Mouse (Mus musculus) macrophage (primary cell): Measurements from ENCODE around the gene Arhgef15. TPM values are rescaled to one million over a fixed set of nuclear protein-coding genes. Genes with fewer than 3 reads are reported as not detected.
A peak's percentile ranks its signal among the peaks of the same experiment; 100 is the strongest.
"Not testable (repeated sequence)": the region's sequence is repeated elsewhere in the genome, so short reads cannot be mapped to it uniquely, and the experiment has no call there.

Experiments used
- H3K27ac ChIP-seq: fragments of 350-480 bp; formaldehyde crosslinking; 2 replicates; pipeline ENCODE4 v1.9.0; 2021
- H3K36me3 ChIP-seq: fragments of 350-480 bp; formaldehyde crosslinking; 2 replicates; pipeline ENCODE4 v1.9.0; 2021; ENCODE audit errors: inconsistent target
- H3K4me3 ChIP-seq: fragments of 350-480 bp; formaldehyde crosslinking; 2 replicates; pipeline ENCODE4 v1.9.0; 2021; ENCODE audit errors: inconsistent target
- H3K79me2 ChIP-seq: fragments of 350-480 bp; formaldehyde crosslinking; 2 replicates; pipeline ENCODE4 v1.9.0; 2021; ENCODE audit errors: inconsistent target
- WGBS: methylation state at CpG from one replicate; pipeline ENCODE4 v1.1.7; 2026; ENCODE audit warnings: inconsistent platforms; ENCODE audit not compliant: missing documents; 5-methylcytosine and 5-hydroxymethylcytosine counted together
- polyA plus RNA-seq: library from polyadenylated mRNA; stranded (reverse); fragments of 250-400 nt; gene quantifications from 3 replicates; pipeline ENCODE4 v1.2.4, GENCODE M21; 2018; ENCODE audit warnings: inconsistent platforms

Arhgef15 gene
- polyA plus RNA-seq, 1 experiment from 2014 or later, result not detected

DNA sequence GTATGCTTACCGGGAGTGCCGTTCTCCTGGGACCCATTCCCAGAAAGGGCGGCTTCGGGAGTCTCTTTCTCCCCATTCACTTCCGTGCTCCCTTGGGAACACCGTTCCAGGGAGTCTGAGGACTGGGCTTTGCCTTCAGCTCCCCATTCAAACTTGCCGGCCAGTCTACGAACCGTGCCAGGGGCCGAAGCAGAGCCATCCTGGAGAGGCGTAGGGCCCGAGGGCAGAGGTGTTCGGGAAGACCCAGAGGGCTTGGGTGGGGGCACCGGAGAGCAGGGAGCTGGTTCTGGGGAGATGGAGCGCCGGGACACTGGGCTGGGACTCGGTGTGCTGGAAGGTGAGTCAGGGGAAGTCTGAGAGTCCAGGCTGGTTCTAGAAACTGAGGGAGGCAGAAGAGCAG lies 2.9 kb downstream of the Arhgef15 start:
- Histone ChIP-seq H3K79me2 (no peaks in the 10 kb centered on the region), H3K27ac (no peak overlapping the region), H3K36me3 (no peaks in the 10 kb centered on the region), H3K4me3 (peak overlapping the region; percentile 9; the same call in 1 of the 2 replicates)
- 14% methylated on average over 17 of the region's 17 CpGs for WGBS

DNA sequence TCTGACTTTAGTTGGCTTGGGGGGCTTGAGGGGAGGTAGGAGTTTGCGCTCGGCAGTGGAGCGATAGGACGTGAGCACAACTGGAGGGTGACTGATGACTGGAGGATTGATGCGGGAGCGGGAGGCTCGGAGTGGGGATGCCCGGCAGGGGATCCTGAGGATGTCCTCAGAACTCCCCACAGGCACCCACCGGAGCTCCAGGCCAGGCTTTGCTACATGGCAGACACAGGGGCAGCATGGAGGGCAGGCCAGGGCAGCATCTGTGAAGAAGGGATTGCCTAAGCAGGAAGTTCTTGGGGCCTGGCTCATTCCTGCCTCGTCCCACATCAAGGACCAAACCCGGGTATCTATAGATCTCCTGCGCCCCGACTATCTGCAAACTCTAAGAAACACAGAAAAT lies 3.4 kb downstream of the Arhgef15 start:
- WGBS, result 72% methylated on average over 13 of the region's 13 CpGs
- Histone ChIP-seq H3K79me2 (no peaks in the 10 kb centered on the region), H3K36me3 (no peaks in the 10 kb centered on the region), H3K4me3 (no peak overlapping the region), H3K27ac (no peak overlapping the region)

DNA sequence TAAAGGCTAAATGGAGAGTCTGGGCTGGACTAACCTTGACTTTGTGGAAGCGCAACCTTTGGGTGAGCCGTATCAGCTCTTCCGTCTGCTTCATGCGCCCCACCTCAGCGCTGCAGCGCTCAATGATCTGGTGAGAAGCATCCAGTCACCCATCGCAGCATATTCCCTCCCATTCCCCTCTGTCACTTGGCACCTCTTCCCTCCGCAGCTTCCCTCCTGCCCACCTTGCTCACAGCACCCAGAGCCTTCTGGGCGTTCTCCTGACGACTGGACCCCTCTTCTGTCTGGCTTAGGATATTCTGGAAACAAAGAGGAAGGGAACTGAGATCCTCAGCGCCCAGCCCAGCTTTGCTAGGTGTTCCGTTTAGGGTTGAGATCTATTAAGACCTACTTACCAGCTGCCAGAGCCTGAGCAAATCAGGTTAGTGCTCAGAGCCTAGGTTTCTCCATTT lies 9.7 kb downstream of the Arhgef15 start:
- no peak overlapping the region for H3K27ac ChIP-seq
- H3K4me3 ChIP-seq, result no peak overlapping the region
- no peaks in the 10 kb centered on the region for H3K79me2 ChIP-seq
- no peaks in the 10 kb centered on the region for H3K36me3 ChIP-seq
- WGBS, result 92% methylated on average over 12 of the region's 12 CpGs

DNA sequence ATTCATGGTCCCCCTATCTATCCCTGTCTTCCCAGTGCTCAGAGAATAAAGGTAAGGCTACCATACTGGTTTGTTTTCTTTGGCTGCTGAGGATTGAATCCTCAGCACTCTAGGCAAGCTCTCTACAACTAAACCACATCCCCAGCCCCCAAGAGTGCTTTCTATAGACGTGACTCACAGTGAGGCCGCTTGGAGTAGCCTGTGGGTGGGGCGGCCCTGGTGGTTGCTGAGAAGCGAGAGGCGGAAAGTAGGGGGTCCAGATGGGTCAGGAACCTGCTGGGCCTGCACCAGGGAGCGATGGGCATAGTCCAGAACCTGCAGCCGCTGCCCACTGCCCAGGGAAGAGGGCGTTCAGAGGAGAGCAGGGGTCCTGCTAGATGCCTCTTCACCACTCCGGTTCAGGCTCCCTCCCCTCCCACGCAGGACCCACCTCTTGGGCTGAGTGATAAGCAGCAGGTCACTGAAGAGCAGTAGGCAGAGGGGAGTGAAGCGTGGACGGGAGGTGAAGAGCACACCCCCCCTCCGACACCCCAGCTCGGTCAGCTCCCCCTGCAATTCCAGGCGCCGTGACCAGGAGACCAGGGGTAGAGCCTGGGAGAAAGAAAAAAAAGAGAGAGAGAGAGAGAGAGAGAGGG lies 10.4 kb downstream of the Arhgef15 start:
- no peaks in the 10 kb centered on the region for H3K36me3 ChIP-seq
- no peak overlapping the region for H3K27ac ChIP-seq
- 88% methylated on average over 6 of the region's 16 CpGs for WGBS
- H3K4me3 ChIP-seq, result no peak overlapping the region
- no peaks in the 10 kb centered on the region for H3K79me2 ChIP-seq

DNA sequence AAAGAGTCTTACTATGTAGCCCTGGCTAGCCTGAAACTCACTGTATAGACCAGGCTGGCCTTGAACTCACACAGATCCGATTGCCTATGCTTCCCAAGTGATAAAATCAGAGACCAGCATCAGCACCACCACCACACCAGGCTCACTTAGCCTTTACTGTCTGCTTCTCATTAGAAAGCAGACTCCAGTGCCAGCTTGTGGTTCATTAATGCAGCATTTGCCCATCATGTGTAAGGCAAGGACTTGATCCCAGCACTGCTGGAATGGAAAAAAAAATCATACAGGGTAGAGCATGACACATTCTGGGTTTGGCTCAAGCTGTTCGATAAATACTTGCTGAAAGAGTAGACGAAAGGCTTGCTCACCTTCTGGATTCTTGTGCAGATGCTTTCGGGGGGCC lies 11.3 kb downstream of the Arhgef15 start:
- Histone ChIP-seq H3K36me3 (no peaks in the 10 kb centered on the region), H3K79me2 (no peaks in the 10 kb centered on the region), H3K27ac (no peak overlapping the region), H3K4me3 (no peak overlapping the region)
- 94% methylated on average over 4 of the region's 4 CpGs for WGBS

DNA sequence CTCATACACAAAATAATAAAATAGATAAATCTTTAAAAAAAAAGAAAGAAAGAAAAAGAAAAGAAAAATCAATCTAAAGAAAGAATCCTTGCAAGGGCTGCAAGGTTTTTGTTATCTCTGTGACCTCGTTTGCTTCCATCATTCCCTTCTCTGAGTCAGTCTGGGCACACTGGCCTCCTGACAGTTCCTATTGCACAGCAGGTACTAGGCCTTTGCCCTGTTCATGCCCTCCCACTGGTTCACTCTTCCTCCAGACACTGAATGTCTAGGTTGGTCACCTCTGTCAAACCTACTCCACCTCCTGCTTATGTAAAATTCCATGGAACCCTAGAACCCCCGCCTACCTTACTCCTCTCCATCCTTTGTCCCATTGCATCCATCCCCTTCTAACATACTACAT lies 12.0 kb downstream of the Arhgef15 start:
- Histone ChIP-seq H3K79me2 (no peaks in the 10 kb centered on the region; the same call in 1 of the 2 replicates), H3K4me3 (no peak overlapping the region), H3K36me3 (no peaks in the 10 kb centered on the region), H3K27ac (no peak overlapping the region)
- WGBS, result 94% methylated on average over 2 of the region's 2 CpGs

DNA sequence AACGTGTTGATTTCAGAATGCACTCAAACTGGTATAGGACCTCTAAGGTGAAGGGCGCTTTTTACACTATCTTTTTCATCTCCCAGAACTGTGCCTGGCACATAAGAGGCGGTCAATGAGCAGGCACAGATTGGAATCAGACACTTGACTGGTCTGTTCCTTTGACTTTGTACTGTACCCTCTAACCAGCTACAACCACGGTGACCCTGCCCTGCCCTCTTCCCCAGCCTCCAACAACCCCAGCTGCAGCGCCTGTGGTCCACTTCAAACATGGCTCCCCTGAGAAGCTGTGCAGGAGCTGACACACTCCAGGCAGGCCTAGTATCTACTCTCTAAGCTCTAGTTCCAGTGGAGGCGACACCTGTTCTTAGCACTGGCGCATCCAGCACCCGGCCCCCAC lies 14.5 kb downstream of the Arhgef15 start:
- Histone ChIP-seq H3K79me2 (no peaks in the 10 kb centered on the region; the same call in 1 of the 2 replicates), H3K36me3 (no peaks in the 10 kb centered on the region), H3K4me3 (no peak overlapping the region), H3K27ac (no peak overlapping the region)
- WGBS, result 94% methylated on average over 8 of the region's 8 CpGs

DNA sequence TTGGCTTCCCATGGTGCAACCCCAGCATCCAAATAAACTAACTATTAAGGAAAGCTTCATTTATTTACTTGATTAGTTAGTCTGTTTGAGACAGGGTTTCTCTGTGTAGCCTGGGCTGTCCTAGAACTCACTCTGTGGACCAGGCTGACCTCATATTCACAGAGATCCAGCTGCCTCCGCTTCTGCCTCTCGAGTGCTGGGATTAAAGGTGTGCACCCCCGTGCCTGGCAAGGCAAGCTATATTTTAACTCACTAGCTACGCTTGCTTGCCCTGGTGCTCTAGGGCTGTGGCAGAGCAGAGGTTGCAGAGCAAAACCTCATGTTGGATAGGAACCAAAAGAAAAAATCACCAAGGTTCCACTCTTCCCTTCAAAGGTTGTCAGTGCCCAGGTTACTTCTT lies 16.8 kb downstream of the Arhgef15 start:
- Histone ChIP-seq H3K27ac (no peak overlapping the region), H3K4me3 (peak overlapping the region; percentile 49), H3K36me3 (no peaks in the 10 kb centered on the region), H3K79me2 (no peaks in the 10 kb centered on the region; the same call in 1 of the 2 replicates)
- 61% methylated on average over 4 of the region's 4 CpGs for WGBS

DNA sequence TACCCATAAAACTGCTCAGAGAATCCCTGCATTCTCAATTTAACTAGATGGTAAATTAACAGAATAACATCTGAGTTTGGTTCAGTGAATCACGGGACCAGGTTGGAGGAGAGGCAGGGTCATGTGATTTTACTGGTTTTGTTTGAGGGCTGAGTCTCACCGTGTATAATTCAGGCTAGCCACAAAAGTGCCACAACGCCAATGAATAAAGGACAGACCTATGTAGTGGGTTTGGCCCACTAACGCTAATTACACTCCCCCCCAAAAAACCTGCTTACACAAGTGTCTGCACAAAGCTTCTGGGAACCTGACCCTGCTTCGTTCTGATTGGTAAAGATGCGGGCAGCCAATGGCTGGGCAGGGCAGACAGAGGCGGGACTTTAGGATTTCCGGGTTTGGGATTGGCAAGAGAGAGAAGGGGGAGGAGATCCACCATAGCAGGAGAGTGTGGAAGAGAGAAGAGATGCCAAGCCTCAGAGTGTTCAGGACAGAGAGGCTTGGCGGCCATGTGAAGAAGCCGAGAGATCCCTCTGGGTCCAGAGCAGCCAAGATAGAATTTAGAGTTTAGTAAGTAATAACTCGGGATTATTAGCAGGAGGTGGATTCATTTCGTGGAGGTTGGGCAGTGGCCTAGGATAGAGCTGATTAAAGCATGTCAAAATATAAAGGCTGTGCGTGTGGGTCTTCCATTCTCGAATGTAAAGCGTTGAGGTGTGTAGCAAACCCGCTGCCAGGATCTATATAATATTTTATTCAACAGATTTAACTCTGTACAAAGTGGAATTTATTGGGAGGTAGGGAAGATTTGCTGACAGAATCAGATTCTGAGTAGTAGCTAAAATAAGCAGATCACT lies 17.6 kb downstream of the Arhgef15 start:
- peak overlapping the region; percentile 51 for H3K27ac ChIP-seq
- no peaks in the 10 kb centered on the region; the same call in 1 of the 2 replicates for H3K79me2 ChIP-seq
- peak overlapping the region; percentile 49 for H3K4me3 ChIP-seq
- H3K36me3 ChIP-seq, result no peaks in the 10 kb centered on the region
- under 1% methylated on average over 16 of the region's 16 CpGs for WGBS

DNA sequence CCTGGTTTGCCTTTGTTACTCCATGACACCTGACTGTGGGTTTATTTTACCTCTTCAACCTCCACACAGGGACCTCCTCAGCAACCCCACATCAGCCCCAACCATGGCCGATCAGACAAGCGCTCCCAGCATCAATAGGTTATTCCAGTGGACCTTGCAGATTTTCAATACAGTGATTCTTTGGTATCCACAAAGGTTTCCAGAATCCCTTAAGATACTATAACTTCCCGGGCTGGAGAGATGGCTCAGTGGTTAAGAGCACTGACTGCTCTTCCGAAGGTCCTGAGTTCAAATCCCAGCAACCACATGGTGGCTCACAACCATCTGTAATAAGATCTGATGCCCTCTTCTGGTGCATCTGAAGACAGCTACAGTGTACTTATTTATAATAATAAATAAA lies 20.3 kb downstream of the Arhgef15 start:
- 86% methylated on average over 4 of the region's 4 CpGs for WGBS
- not testable (repeated sequence) for H3K36me3 ChIP-seq

DNA sequence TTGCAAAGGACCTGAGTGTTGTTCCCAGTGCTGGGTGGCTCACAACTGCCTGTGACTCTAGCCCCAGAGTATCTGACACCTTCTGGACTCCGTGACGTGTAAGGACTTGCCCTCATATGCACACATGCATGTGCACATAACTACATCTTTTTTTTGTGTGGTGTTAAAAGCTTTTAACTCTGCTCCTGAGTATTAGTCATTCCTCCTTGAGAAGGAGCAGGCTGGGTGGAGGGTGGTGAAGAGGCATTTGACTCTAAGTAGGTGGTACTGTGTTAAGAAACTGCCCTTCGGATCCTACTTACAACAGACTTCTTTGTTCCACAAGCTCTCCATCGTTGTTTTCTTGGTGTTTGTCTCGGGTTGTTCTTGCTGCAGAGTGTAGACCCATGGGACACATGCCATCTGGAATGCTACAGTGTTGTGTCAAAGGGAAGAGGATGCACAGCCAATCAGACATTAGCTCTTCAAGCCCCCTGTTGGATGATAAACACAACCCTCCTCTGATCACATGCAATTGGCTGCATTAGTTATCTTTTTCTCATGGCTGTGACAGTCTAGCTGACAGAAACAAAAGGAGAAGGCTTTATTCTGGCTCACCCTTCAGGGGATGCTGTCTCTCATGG lies 23.3 kb downstream of the Arhgef15 start:
- Histone ChIP-seq H3K4me3 (no peak overlapping the region), H3K36me3 (no peaks in the 10 kb centered on the region), H3K79me2 (no peaks in the 10 kb centered on the region), H3K27ac (no peak overlapping the region)
- 84% methylated on average over 5 of the region's 5 CpGs for WGBS

More for the DNA sequence above, 20.3 kb downstream of the Arhgef15 start:
- not testable (repeated sequence) for H3K79me2 ChIP-seq, H3K4me3 ChIP-seq, H3K27ac ChIP-seq

DNA sequence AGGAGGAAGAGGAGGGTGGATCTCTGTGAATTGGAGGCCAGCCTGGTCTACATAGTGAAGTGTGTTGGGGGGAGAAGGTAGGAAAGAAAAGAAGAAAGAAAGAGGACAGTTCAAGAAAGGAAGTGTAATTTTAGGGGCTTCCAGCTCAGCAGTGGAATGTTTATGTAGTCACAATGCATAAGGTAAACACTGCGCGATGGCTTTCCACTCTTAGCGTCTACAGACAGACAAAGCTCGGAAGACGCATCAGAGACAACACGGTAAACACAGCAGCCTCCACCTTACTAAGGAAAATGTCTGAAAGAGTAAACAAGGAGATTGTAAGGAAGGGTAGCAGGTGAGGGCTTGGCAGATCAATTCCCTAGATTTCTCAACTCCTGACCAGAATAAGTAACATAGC lies 27.3 kb downstream of the Arhgef15 start:
- H3K4me3 ChIP-seq, result no peak overlapping the region
- H3K79me2 ChIP-seq, result no peaks in the 10 kb centered on the region
- H3K27ac ChIP-seq, result no peak overlapping the region
- H3K36me3 ChIP-seq, result no peaks in the 10 kb centered on the region
- WGBS, result 90% methylated on average over 6 of the region's 6 CpGs

DNA sequence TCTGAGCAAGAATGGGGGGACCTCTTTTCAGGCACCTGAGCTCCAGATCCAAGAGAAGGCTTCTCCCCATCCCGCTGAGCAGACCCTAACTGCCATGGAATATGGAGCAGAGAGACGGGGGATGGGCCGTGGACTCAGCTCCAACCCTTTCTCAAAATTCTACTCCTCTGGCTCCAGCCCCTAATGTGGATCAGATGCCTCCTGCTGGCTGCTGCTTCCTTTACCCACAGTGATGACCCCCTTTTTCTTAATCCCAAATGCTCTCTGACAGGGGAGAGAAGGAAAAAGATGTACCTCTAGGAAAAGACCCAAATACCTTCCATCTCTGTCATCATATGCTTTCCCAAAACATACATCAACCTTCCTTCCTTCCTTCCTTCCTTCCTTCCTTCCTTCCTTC lies 30.3 kb downstream of the Arhgef15 start, which contains the start of gene Odf4:
Gene Odf4 (minus strand): TSS at position 101 of the 400 bp plus-strand sequence.
- 88% methylated on average over 3 of the region's 3 CpGs for WGBS
- no peaks in the 10 kb centered on the region for H3K79me2 ChIP-seq
- H3K27ac ChIP-seq, result no peak within 1 kb of the TSS
- H3K4me3 ChIP-seq, result no peak within 1 kb of the TSS
- no peaks in the 10 kb centered on the region for H3K36me3 ChIP-seq

DNA sequence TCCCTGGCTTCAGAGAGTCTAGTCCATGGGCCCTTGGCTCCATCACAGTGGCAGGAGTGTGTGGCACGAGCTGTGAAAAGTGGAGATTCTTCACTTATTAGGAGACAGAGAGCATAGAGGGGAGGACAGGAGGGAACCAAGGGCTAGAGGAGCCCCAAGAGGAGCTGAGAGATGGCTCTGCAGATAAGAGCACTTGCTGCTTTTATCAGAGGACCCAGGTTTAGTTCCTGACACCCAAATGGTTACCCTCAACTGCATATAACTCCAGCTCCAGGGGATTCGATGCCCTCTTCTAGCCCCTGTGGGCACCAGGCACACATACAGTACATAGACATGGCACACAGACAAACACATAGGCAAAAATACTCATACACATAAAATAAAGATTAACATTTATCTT lies 32.5 kb downstream of the Arhgef15 start:
- no peak overlapping the region for H3K4me3 ChIP-seq
- H3K79me2 ChIP-seq, result no peaks in the 10 kb centered on the region
- no peaks in the 10 kb centered on the region for H3K36me3 ChIP-seq
- WGBS, result 65% methylated on average over 2 of the region's 2 CpGs
- H3K27ac ChIP-seq, result no peak overlapping the region

DNA sequence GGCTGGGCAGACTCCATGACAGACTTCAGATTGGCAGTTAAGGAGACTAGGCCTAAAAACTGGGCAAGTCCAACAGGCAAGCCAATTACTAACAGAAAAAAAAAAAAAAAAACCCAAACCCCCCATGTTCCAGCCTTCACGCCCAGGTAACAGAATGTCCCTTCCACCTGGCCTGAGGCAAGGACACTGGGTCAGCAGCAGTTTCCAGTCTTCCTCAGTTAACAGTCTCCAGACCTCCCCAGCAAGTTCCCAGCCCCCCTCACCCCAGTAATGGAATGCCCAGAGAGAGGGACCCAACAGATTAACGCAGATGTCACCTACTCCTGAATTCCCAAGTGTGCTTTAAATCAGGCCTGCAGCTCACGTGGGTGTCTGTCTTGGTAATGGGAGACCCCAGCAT lies 34.1 kb downstream of the Arhgef15 start:
- no peak overlapping the region for H3K27ac ChIP-seq
- no peaks in the 10 kb centered on the region for H3K79me2 ChIP-seq
- no peak overlapping the region for H3K4me3 ChIP-seq
- no peaks in the 10 kb centered on the region for H3K36me3 ChIP-seq
- 84% methylated on average over 3 of the region's 3 CpGs for WGBS
